Mouse (Mus musculus) common myeloid progenitor, adult 5-6 weeks (primary cell): ENCODE results near the gene B3galt1. TPM values are rescaled to one million over a fixed set of nuclear protein-coding genes. Genes with fewer than 3 reads are reported as not detected.

Experiments
- total RNA-seq: library from RNA; stranded (forward); fragments of 200-1000, 187-1606 nt; gene quantifications from 2 replicates; pipeline ENCODE4 v1.2.3, GENCODE M21; 2017

The B3galt1 gene
- total RNA-seq, 1 experiment from 2014 or later: not detected

Other genes starting within 250 kb of the B3galt1 start
- not detected in 2 replicates for gene Gm21830, start 152.1 kb upstream of the B3galt1 start, total RNA-seq
- not detected in 2 replicates for gene Gm26727, start 132.7 kb upstream of the B3galt1 start, total RNA-seq
- gene Xirp2, start 119.9 kb upstream of the B3galt1 start, total RNA-seq: not detected in 2 replicates